Mouse (Mus musculus) liver, postnatal 0 days (tissue): ENCODE data around the gene Iqcn.

Experiments used
- CTCF ChIP-seq: sonication (generic); IDR thresholded peaks from 2 replicates; pipeline ENCODE4 v1.5.1; 2016; ENCODE audit warnings: antibody characterized with exemption, low read depth
- EP300 ChIP-seq: IDR thresholded peaks from 2 replicates; pipeline ENCODE4 v1.6.1; 2016; ENCODE audit warnings: antibody characterized with exemption, low read depth, mild to moderate bottlenecking

DNA sequence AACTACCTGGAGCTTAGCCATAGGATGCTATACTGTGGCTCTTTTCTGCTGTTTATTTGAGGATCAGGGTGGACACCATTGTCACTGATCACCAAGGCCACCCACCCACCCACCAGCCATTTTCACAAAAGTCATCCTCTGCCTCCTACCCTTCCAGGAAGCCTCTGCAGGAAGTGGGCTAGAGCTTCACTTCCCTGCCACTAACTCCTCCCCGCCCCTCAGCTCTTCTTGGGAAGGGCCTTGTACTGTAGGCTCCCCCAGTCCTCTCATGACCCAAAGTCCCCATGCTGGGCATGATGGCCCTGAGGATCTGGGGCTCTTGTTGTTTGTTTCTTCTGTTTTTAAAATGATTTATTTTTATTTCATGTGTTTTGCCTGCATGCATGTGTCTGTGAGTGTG lies 27.9 kb upstream of the Iqcn start:
- TF ChIP-seq CTCF (no peak), EP300 (no peak)
